Mouse (Mus musculus): Measurements from ENCODE around the gene Zmiz2.

- no peak for TF ChIP-seq CTCF (conservative IDR thresholded peaks at IDR 0.05; ENCODE audit: low read length)
- TF ChIP-seq NANOG (IDR thresholded peaks at IDR 0.05; ENCODE audit: borderline replicate concordance, low read length), result no peak
Observed at GRCm38 (mm10) chr11:6444077-6444853, 55.4 kb downstream of the Zmiz2 start, which contains the start of gene H2afv.

Measured in E14TG2a.4 (cell line).